Mouse (Mus musculus): ENCODE measurements around the gene Usp3.

Usp3 gene

GRCm38 (mm10) chr9:66592708-66593612 lies at the start of gene Usp3:
TSS of gene Usp3 (minus strand) at chr9:66593142.
- DNase-seq (ENCODE audit: low read depth, low spot score), result peak; percentile 96

- no peak for DNase-seq (ENCODE audit: low read depth, low spot score)
These were observed 47.5 kb upstream of the Usp3 start for GRCm38 (mm10) chr9:66640491-66640890.

GRCm38 (mm10) chr9:66639626-66640025 lies 46.7 kb upstream of the Usp3 start:
- no peak for DNase-seq (ENCODE audit: low read depth, low spot score)

- peak; percentile 62 for DNase-seq (ENCODE audit: low read depth, low spot score)
These were observed 39.5 kb upstream of the Usp3 start for GRCm38 (mm10) chr9:66632441-66632840.

- DNase-seq (ENCODE audit: low read depth, low spot score), result peak; percentile 52
These were observed 38.0 kb upstream of the Usp3 start for GRCm38 (mm10) chr9:66630931-66631330.

GRCm38 (mm10) chr9:66626661-66627060 lies 33.7 kb upstream of the Usp3 start:
- DNase-seq (ENCODE audit: low read depth, low spot score), result no peak

GRCm38 (mm10) chr9:66625974-66626530 lies 33.1 kb upstream of the Usp3 start:
- no peak for DNase-seq (ENCODE audit: low read depth, low spot score)

GRCm38 (mm10) chr9:66624873-66625272 lies 31.9 kb upstream of the Usp3 start:
- no peak for DNase-seq (ENCODE audit: low read depth, low spot score)

- DNase-seq (ENCODE audit: low read depth, low spot score), result no peak
These were observed 30.7 kb upstream of the Usp3 start for GRCm38 (mm10) chr9:66623627-66624026.

- no peak for DNase-seq (ENCODE audit: low read depth, low spot score)
These were observed 27.6 kb upstream of the Usp3 start for GRCm38 (mm10) chr9:66620581-66620981.

- DNase-seq (ENCODE audit: low read depth, low spot score), result no peak
These were observed 27.1 kb upstream of the Usp3 start for GRCm38 (mm10) chr9:66620055-66620454.

- DNase-seq (ENCODE audit: low read depth, low spot score), result peak; percentile 45
These were observed 24.9 kb upstream of the Usp3 start for GRCm38 (mm10) chr9:66617812-66618211.

GRCm38 (mm10) chr9:66616858-66617257 lies 23.9 kb upstream of the Usp3 start:
- DNase-seq (ENCODE audit: low read depth, low spot score), result no peak

- no peak for DNase-seq (ENCODE audit: low read depth, low spot score)
These were observed 22.2 kb upstream of the Usp3 start for GRCm38 (mm10) chr9:66615141-66615540.

GRCm38 (mm10) chr9:66614547-66614946 lies 21.6 kb upstream of the Usp3 start:
- DNase-seq (ENCODE audit: low read depth, low spot score), result no peak

GRCm38 (mm10) chr9:66613667-66614066 lies 20.7 kb upstream of the Usp3 start:
- no peak for DNase-seq (ENCODE audit: low read depth, low spot score)

- DNase-seq (ENCODE audit: low read depth, low spot score), result peak; percentile 78
These were observed 18.6 kb upstream of the Usp3 start for GRCm38 (mm10) chr9:66611478-66612093.

GRCm38 (mm10) chr9:66608817-66609345 lies 15.9 kb upstream of the Usp3 start:
- DNase-seq (ENCODE audit: low read depth, low spot score), result no peak

GRCm38 (mm10) chr9:66606851-66607250 lies 13.9 kb upstream of the Usp3 start:
- no peak for DNase-seq (ENCODE audit: low read depth, low spot score)

GRCm38 (mm10) chr9:66605876-66606750 lies 13.2 kb upstream of the Usp3 start:
- no peak for DNase-seq (ENCODE audit: low read depth, low spot score)
